Mouse (Mus musculus): ENCODE results near the gene Ttc14. TPM values are rescaled to one million over a fixed set of nuclear protein-coding genes. Genes with fewer than 3 reads are reported as not detected.

The Ttc14 gene
- 9.3 and 25.6 TPM in 2 replicates for polyA plus RNA-seq (2012; ENCODE audit: insufficient read depth, low replicate concordance)

GRCm38 (mm10) chr3:33799617-33800512 lies at the start of gene Ttc14:
Gene Ttc14, plus strand, starts transcription at chr3:33799832.
- peaks cover 7% of the 10 kb centered on the region; the same call in 1 of the 2 replicates for H3K9me3 ChIP-seq
- peak within 1 kb of the TSS; percentile 95 for H3K4me3 ChIP-seq (replicated peaks)
- no peak for TF ChIP-seq GATA1 (IDR thresholded peaks at IDR 0.05; ENCODE audit: borderline replicate concordance, low read length)

GRCm38 (mm10) chr3:33790975-33791374 lies 8.7 kb upstream of the Ttc14 start:
- TF ChIP-seq FLI1 (IDR thresholded peaks at IDR 0.05; ENCODE audit: low read length) (no peak), GATA1 (IDR thresholded peaks at IDR 0.05; ENCODE audit: borderline replicate concordance, low read length) (no peak)
- Histone ChIP-seq H3K9me3 (no peaks in the 10 kb centered on the region), H3K36me3 (replicated peaks; ENCODE audit: low read length) (no peaks in the 10 kb centered on the region)

More at GRCm38 (mm10) chr3:33799617-33800512, at the start of gene Ttc14:
- Histone ChIP-seq H3K4me1 (peaks cover 17% of the 10 kb centered on the region; the same call in 1 of the 2 replicates), H3K36me3 (replicated peaks; ENCODE audit: low read length) (peaks cover 28% of the 10 kb centered on the region), H3K27me3 (replicated peaks) (peaks cover 2% of the 10 kb centered on the region)

GRCm38 (mm10) chr3:33800513-33800820 lies 835 bp downstream of the Ttc14 start:
- peaks cover 2% of the 10 kb centered on the region for H3K27me3 ChIP-seq (replicated peaks)
- H3K4me3 ChIP-seq (replicated peaks), result peak overlapping the region; percentile 95
- H3K9me3 ChIP-seq, result peaks cover 7% of the 10 kb centered on the region; the same call in 1 of the 2 replicates
- H3K4me1 ChIP-seq, result peaks cover 17% of the 10 kb centered on the region; the same call in 1 of the 2 replicates
- H3K36me3 ChIP-seq (replicated peaks; ENCODE audit: low read length), result peaks cover 34% of the 10 kb centered on the region
- TF ChIP-seq FLI1 (IDR thresholded peaks at IDR 0.05; ENCODE audit: low read length) (no peak), GATA1 (IDR thresholded peaks at IDR 0.05; ENCODE audit: borderline replicate concordance, low read length) (no peak)

More at GRCm38 (mm10) chr3:33790975-33791374, 8.7 kb upstream of the Ttc14 start:
- H3K4me3 ChIP-seq (replicated peaks), result no peak overlapping the region
- no peaks in the 10 kb centered on the region for H3K27me3 ChIP-seq (replicated peaks)
- no peaks in the 10 kb centered on the region for H3K4me1 ChIP-seq

GRCm38 (mm10) chr3:33807151-33807550 lies 7.5 kb downstream of the Ttc14 start:
- Histone ChIP-seq H3K9me3 (0 out of 2 replicates have a peak, but pooled peaks cover 2% of the 10 kb centered on the region), H3K4me3 (replicated peaks) (no peak overlapping the region), H3K27me3 (replicated peaks) (no peaks in the 10 kb centered on the region), H3K36me3 (replicated peaks; ENCODE audit: low read length) (peaks cover 95% of the 10 kb centered on the region), H3K4me1 (no peaks in the 10 kb centered on the region; the same call in 1 of the 2 replicates)
- no peak for TF ChIP-seq FLI1 (IDR thresholded peaks at IDR 0.05; ENCODE audit: low read length)
- TF ChIP-seq GATA1 (IDR thresholded peaks at IDR 0.05; ENCODE audit: borderline replicate concordance, low read length), result no peak

GRCm38 (mm10) chr3:33824135-33824946 lies 24.7 kb downstream of the Ttc14 start:
- no peak for TF ChIP-seq FLI1 (IDR thresholded peaks at IDR 0.05; ENCODE audit: low read length)
- no peak for TF ChIP-seq GATA1 (IDR thresholded peaks at IDR 0.05; ENCODE audit: borderline replicate concordance, low read length)
- Histone ChIP-seq H3K36me3 (replicated peaks; ENCODE audit: low read length) (no peaks in the 10 kb centered on the region), H3K9me3 (no peaks in the 10 kb centered on the region), H3K27me3 (replicated peaks) (peaks cover 2% of the 10 kb centered on the region), H3K4me1 (peaks cover 3% of the 10 kb centered on the region; the same call in 1 of the 2 replicates), H3K4me3 (replicated peaks) (no peak overlapping the region)

- H3K4me1 ChIP-seq, result no peaks in the 10 kb centered on the region
- no peaks in the 10 kb centered on the region for H3K27me3 ChIP-seq (replicated peaks)
- no peaks in the 10 kb centered on the region for H3K9me3 ChIP-seq
- no peaks in the 10 kb centered on the region for H3K36me3 ChIP-seq (replicated peaks; ENCODE audit: low read length)
- no peak overlapping the region for H3K4me3 ChIP-seq (replicated peaks)
- TF ChIP-seq GATA1 (IDR thresholded peaks at IDR 0.05; ENCODE audit: borderline replicate concordance, low read length), result no peak
These were observed 32.7 kb downstream of the Ttc14 start for GRCm38 (mm10) chr3:33832351-33832750.

- Histone ChIP-seq H3K36me3 (replicated peaks; ENCODE audit: low read length) (no peaks in the 10 kb centered on the region), H3K4me3 (replicated peaks) (no peak overlapping the region), H3K4me1 (no peaks in the 10 kb centered on the region), H3K9me3 (peaks cover 4% of the 10 kb centered on the region; the same call in 1 of the 2 replicates), H3K27me3 (replicated peaks) (no peaks in the 10 kb centered on the region)
- no peak for TF ChIP-seq FLI1 (IDR thresholded peaks at IDR 0.05; ENCODE audit: low read length)
- TF ChIP-seq GATA1 (IDR thresholded peaks at IDR 0.05; ENCODE audit: borderline replicate concordance, low read length), result no peak
These were observed 36.9 kb downstream of the Ttc14 start for GRCm38 (mm10) chr3:33836576-33836975.

- peak overlapping the region; percentile 66 for H3K4me3 ChIP-seq (replicated peaks)
- no peaks in the 10 kb centered on the region for H3K27me3 ChIP-seq (replicated peaks)
- TF ChIP-seq GATA1 (IDR thresholded peaks at IDR 0.05; ENCODE audit: borderline replicate concordance, low read length) (no peak), FLI1 (IDR thresholded peaks at IDR 0.05; ENCODE audit: low read length) (no peak)
- no peaks in the 10 kb centered on the region for H3K36me3 ChIP-seq (replicated peaks; ENCODE audit: low read length)
- H3K4me1 ChIP-seq, result peaks cover 2% of the 10 kb centered on the region; the same call in 1 of the 2 replicates
- H3K9me3 ChIP-seq, result peaks cover 4% of the 10 kb centered on the region; the same call in 1 of the 2 replicates
These were observed 39.2 kb downstream of the Ttc14 start for GRCm38 (mm10) chr3:33838877-33839276.

GRCm38 (mm10) chr3:33843801-33844632 lies 44.4 kb downstream of the Ttc14 start, which contains the start of gene Ccdc39:
Gene Ccdc39, minus strand, starts transcription at chr3:33844310.
- H3K4me1 ChIP-seq, result peaks cover 7% of the 10 kb centered on the region; the same call in 1 of the 2 replicates
- no peaks in the 10 kb centered on the region for H3K27me3 ChIP-seq (replicated peaks)
- no peaks in the 10 kb centered on the region for H3K36me3 ChIP-seq (replicated peaks; ENCODE audit: low read length)
- peak within 1 kb of the TSS; percentile 86 for H3K4me3 ChIP-seq (replicated peaks)
- TF ChIP-seq FLI1 (IDR thresholded peaks at IDR 0.05; ENCODE audit: low read length) (no peak), GATA1 (IDR thresholded peaks at IDR 0.05; ENCODE audit: borderline replicate concordance, low read length) (no peak)
- H3K9me3 ChIP-seq, result peaks cover 4% of the 10 kb centered on the region; the same call in 1 of the 2 replicates
